Mouse (Mus musculus) C2C12 (cell line): ENCODE results near the gene Lrrc73. TPM values are rescaled to one million over a fixed set of nuclear protein-coding genes. Genes with fewer than 3 reads are reported as not detected.

ENCODE experiments used
- H3K27me3 ChIP-seq: one replicate; pipeline ENCODE4 v1.6.1; 2011; ENCODE audit not compliant: control insufficient read depth, insufficient read depth, insufficient read length
- H3K36me3 ChIP-seq: one replicate; pipeline ENCODE4 v1.6.1; 2011; ENCODE audit not compliant: control insufficient read depth, insufficient read depth
- H3K4me3 ChIP-seq: one replicate; pipeline ENCODE4 v1.5.1; 2011; ENCODE audit warnings: mild to moderate bottlenecking, control low read depth; ENCODE audit not compliant: poor library complexity, insufficient read depth, severe bottlenecking
- H3K79me2 ChIP-seq: one replicate; pipeline ENCODE4 v1.6.1; 2011; ENCODE audit not compliant: control insufficient read depth, insufficient read depth
- H3K79me3 ChIP-seq: one replicate; pipeline ENCODE4 v1.6.1; 2011; ENCODE audit warnings: low read depth, control low read depth
- H3ac ChIP-seq: one replicate; pipeline ENCODE3; 2011; ENCODE audit warnings: low read depth; ENCODE audit not compliant: control insufficient read depth, insufficient read length
- CEBPB ChIP-seq: IDR thresholded peaks from one replicate; pipeline ENCODE4 v1.6.1; 2011; ENCODE audit warnings: low read depth, mild to moderate bottlenecking, control low read depth, moderate library complexity
- CTCF ChIP-seq: IDR thresholded peaks from one replicate; pipeline ENCODE4 v1.5.1; 2011; ENCODE audit not compliant: control insufficient read depth, insufficient read depth, insufficient read length
- FOSL1 ChIP-seq: IDR thresholded peaks from one replicate; pipeline ENCODE4 v1.8.0; 2011; ENCODE audit warnings: mild to moderate bottlenecking, low read length; ENCODE audit not compliant: poor library complexity, insufficient read depth, severe bottlenecking
- MAX ChIP-seq: IDR thresholded peaks from one replicate; pipeline ENCODE4 v1.6.1; 2011; ENCODE audit warnings: mild to moderate bottlenecking, control low read depth
- MYOD1 ChIP-seq: IDR thresholded peaks from one replicate; pipeline ENCODE4 v1.6.1; 2011; ENCODE audit warnings: low read depth; ENCODE audit not compliant: control insufficient read depth, insufficient read length
- MYOG ChIP-seq: IDR thresholded peaks from one replicate; pipeline ENCODE4 v1.6.1; 2011; ENCODE audit not compliant: control insufficient read depth, insufficient read length; ENCODE audit errors: extremely low read depth
- USF1 ChIP-seq: IDR thresholded peaks from one replicate; pipeline ENCODE4 v1.6.1; 2011; ENCODE audit warnings: low read depth, mild to moderate bottlenecking, control low read depth, moderate library complexity
- polyA plus RNA-seq: library from polyadenylated mRNA; unstranded; fragments of >200 nt; fragmentation: generic; extraction: Trizol; gene quantifications from one replicate; pipeline ENCODE4 v1.2.1, GENCODE M21; 2012; ENCODE audit warnings: missing spikeins

The Lrrc73 gene
- polyA plus RNA-seq, 1 experiment, result 5.3 TPM

- no peak overlapping the region for H3K4me3 ChIP-seq
- H3K79me2 ChIP-seq, result no peaks in the 10 kb centered on the region
- H3K36me3 ChIP-seq, result peaks cover 77% of the 10 kb centered on the region
- TF ChIP-seq MYOD1 (no peak), MAX (no peak), MYOG (no peak)
- no peaks in the 10 kb centered on the region for H3K79me3 ChIP-seq
- no peaks in the 10 kb centered on the region for H3K27me3 ChIP-seq
- H3ac ChIP-seq, result no peak overlapping the region
Measured at GRCm38 (mm10) chr17:46237079-46237478, 16.3 kb upstream of the Lrrc73 start.

- peaks cover 81% of the 10 kb centered on the region for H3K36me3 ChIP-seq
Measured at GRCm38 (mm10) chr17:46237480-46237879, 15.9 kb upstream of the Lrrc73 start.

GRCm38 (mm10) chr17:46239516-46240114 is 13.7 kb upstream of the Lrrc73 start:
- Histone ChIP-seq H3K27me3 (no peaks in the 10 kb centered on the region), H3K4me3 (no peak overlapping the region), H3ac (no peak overlapping the region), H3K79me2 (peaks cover 6% of the 10 kb centered on the region), H3K79me3 (peaks cover 2% of the 10 kb centered on the region), H3K36me3 (peaks cover 88% of the 10 kb centered on the region)
- no peak for TF ChIP-seq FOSL1
- TF ChIP-seq USF1, result no peak
- no peak for TF ChIP-seq MYOG
- no peak for TF ChIP-seq MYOD1
- TF ChIP-seq MAX, result no peak
- TF ChIP-seq CTCF, result no peak
- no peak for TF ChIP-seq CEBPB

More at GRCm38 (mm10) chr17:46237480-46237879, 15.9 kb upstream of the Lrrc73 start:
- TF ChIP-seq CTCF, result no peak
- TF ChIP-seq CEBPB, result no peak
- Histone ChIP-seq H3K4me3 (no peak overlapping the region), H3K79me2 (no peaks in the 10 kb centered on the region), H3K27me3 (no peaks in the 10 kb centered on the region), H3ac (no peak overlapping the region), H3K79me3 (no peaks in the 10 kb centered on the region)

GRCm38 (mm10) chr17:46241471-46241870 is 11.9 kb upstream of the Lrrc73 start:
- H3K79me3 ChIP-seq, result peaks cover 10% of the 10 kb centered on the region
- H3K36me3 ChIP-seq, result peaks cover 97% of the 10 kb centered on the region
- no peak for TF ChIP-seq CEBPB
- no peak for TF ChIP-seq MAX
- no peak for TF ChIP-seq FOSL1
- no peak for TF ChIP-seq CTCF
- no peak for TF ChIP-seq MYOG
- TF ChIP-seq USF1, result no peak
- TF ChIP-seq MYOD1, result no peak
- H3K27me3 ChIP-seq, result no peaks in the 10 kb centered on the region
- H3K4me3 ChIP-seq, result no peak overlapping the region
- H3K79me2 ChIP-seq, result peaks cover 25% of the 10 kb centered on the region
- no peak overlapping the region for H3ac ChIP-seq

- Histone ChIP-seq H3K79me2 (peaks cover 33% of the 10 kb centered on the region), H3K79me3 (peaks cover 18% of the 10 kb centered on the region), H3K4me3 (no peak overlapping the region), H3K27me3 (no peaks in the 10 kb centered on the region), H3K36me3 (peaks cover 92% of the 10 kb centered on the region), H3ac (no peak overlapping the region)
- TF ChIP-seq FOSL1 (no peak), USF1 (no peak), MAX (no peak), CEBPB (no peak), MYOG (no peak), CTCF (no peak), MYOD1 (no peak)
Measured at GRCm38 (mm10) chr17:46242274-46242673, 11.1 kb upstream of the Lrrc73 start.

DNA sequence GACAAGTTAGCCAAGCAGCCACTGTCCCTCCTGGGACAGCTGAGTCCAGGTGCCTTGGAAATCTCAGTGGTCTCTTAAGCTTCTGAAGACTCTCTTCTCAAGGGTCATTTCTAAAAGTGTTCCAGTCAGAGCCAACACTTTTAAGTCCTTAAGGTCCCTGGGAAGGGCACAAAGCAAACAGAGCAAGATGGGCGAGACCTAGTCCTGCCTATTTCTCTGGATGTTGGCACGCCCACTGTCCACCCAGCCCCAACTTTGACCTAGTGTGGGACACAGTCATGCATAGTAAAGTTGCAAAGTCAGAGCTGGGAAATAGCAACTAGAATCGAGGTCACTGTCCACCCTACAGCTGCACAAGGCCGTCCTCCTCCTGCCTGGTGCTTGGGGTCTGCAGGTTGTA is 10.3 kb upstream of the Lrrc73 start:
- Histone ChIP-seq H3K36me3 (peaks cover 85% of the 10 kb centered on the region), H3K79me3 (peaks cover 22% of the 10 kb centered on the region), H3K4me3 (no peak overlapping the region), H3ac (no peak overlapping the region), H3K27me3 (no peaks in the 10 kb centered on the region), H3K79me2 (peaks cover 40% of the 10 kb centered on the region)
- TF ChIP-seq MAX, result no peak
- no peak for TF ChIP-seq FOSL1
- no peak for TF ChIP-seq USF1
- TF ChIP-seq MYOG, result no peak
- TF ChIP-seq MYOD1, result no peak
- TF ChIP-seq CEBPB, result no peak
